Mouse (Mus musculus) stomach, embryonic 16.5 days (tissue): ENCODE results near the gene Hoxa3. TPM values are rescaled to one million over a fixed set of nuclear protein-coding genes. Genes with fewer than 3 reads are reported as not detected.
A peak's percentile ranks its signal among the peaks of the same experiment; 100 is the strongest.

ENCODE experiments used
- ATAC-seq: fragments of 200-750 bp; cut with Nextera tagmentation; 2 replicates; pipeline ENCODE4 v1.8.0; 2017; ENCODE audit warnings: moderate number of reproducible peaks, moderate TSS enrichment; ENCODE audit not compliant: insufficient read depth, low FRiP score
- H3K27ac ChIP-seq: fragments of 300-500 bp; sonication (generic); 2 replicates; pipeline ENCODE4 v1.5.1; 2014; ENCODE audit warnings: low read length
- H3K27me3 ChIP-seq: fragments of 300-500 bp; sonication (generic); 2 replicates; pipeline ENCODE4 v1.6.1; 2014; ENCODE audit warnings: low read length, control low read depth, mixed read lengths; ENCODE audit not compliant: control insufficient read depth, insufficient read depth
- H3K36me3 ChIP-seq: fragments of 300-500 bp; sonication (generic); 2 replicates; pipeline ENCODE4 v1.6.1; 2014; ENCODE audit warnings: low read length; ENCODE audit not compliant: control insufficient read depth, insufficient read depth
- H3K4me1 ChIP-seq: fragments of 300-500 bp; sonication (generic); 2 replicates; pipeline ENCODE4 v1.6.1; 2014; ENCODE audit warnings: low read length, control low read depth, mixed read lengths; ENCODE audit not compliant: control insufficient read depth, insufficient read depth
- H3K4me2 ChIP-seq: fragments of 300-500 bp; sonication (generic); 2 replicates; pipeline ENCODE4 v1.6.1; 2014; ENCODE audit warnings: low read depth, low read length, mixed read lengths
- H3K4me3 ChIP-seq: fragments of 300-500 bp; sonication (generic); replicated peaks from 2 replicates; pipeline ENCODE4 v1.5.1; 2014; ENCODE audit warnings: mild to moderate bottlenecking, low read length
- H3K9ac ChIP-seq: fragments of 300-500 bp; sonication (generic); 2 replicates; pipeline ENCODE4 v1.6.1; 2014; ENCODE audit warnings: low read length
- H3K9me3 ChIP-seq: fragments of 300-500 bp; sonication (generic); replicated peaks from 2 replicates; pipeline ENCODE4 v1.6.1; 2016; ENCODE audit warnings: low read length, control low read depth; ENCODE audit not compliant: control insufficient read depth
- WGBS: fragments of 180-500 bp; shearing (Covaris S2); extraction: QIAGEN DNeasy Blood & Tissue Kit; methylation state at CpG from one replicate; pipeline ENCODE4 v1.1.7; 2014; 5-methylcytosine and 5-hydroxymethylcytosine counted together
- polyA plus RNA-seq: library from polyadenylated mRNA; unstranded; fragments of >200 nt; fragmentation: Nextera tagmentation; extraction: Ambion mirVana; gene quantifications from 2 replicates; pipeline ENCODE4 v1.2.1, GENCODE M21; 2015

Gene Hoxa3
- polyA plus RNA-seq, 1 experiment from 2014 or later = 6.0 TPM

- H3K9me3 ChIP-seq = no peaks in the 10 kb centered on the region
- peak overlapping the region; percentile 65 for H3K4me2 ChIP-seq
- no peaks in the 10 kb centered on the region for H3K36me3 ChIP-seq
- peak overlapping the region; percentile 61 for H3K4me3 ChIP-seq
- peaks cover 26% of the 10 kb centered on the region for H3K4me1 ChIP-seq
- peak overlapping the region; percentile 81 for H3K9ac ChIP-seq
- peak overlapping the region; percentile 94 for H3K27ac ChIP-seq
- no peaks in the 10 kb centered on the region for H3K27me3 ChIP-seq
- no peak for ATAC-seq
- WGBS = 26% methylated on average over 14 of the region's 14 CpGs
These were observed 45.4 kb downstream of the Hoxa3 start for GRCm38 (mm10) chr6:52167736-52168161.

GRCm38 (mm10) chr6:52167176-52167575 is 46.0 kb downstream of the Hoxa3 start:
- no peak for ATAC-seq
- Histone ChIP-seq H3K36me3 (no peaks in the 10 kb centered on the region), H3K4me2 (peak overlapping the region; percentile 65), H3K27me3 (no peaks in the 10 kb centered on the region), H3K4me3 (peak overlapping the region; percentile 61), H3K27ac (peak overlapping the region; percentile 94), H3K9ac (peak overlapping the region; percentile 81), H3K9me3 (no peaks in the 10 kb centered on the region), H3K4me1 (peaks cover 23% of the 10 kb centered on the region)
- WGBS = 38% methylated on average over 1 of the region's 1 CpGs

DNA sequence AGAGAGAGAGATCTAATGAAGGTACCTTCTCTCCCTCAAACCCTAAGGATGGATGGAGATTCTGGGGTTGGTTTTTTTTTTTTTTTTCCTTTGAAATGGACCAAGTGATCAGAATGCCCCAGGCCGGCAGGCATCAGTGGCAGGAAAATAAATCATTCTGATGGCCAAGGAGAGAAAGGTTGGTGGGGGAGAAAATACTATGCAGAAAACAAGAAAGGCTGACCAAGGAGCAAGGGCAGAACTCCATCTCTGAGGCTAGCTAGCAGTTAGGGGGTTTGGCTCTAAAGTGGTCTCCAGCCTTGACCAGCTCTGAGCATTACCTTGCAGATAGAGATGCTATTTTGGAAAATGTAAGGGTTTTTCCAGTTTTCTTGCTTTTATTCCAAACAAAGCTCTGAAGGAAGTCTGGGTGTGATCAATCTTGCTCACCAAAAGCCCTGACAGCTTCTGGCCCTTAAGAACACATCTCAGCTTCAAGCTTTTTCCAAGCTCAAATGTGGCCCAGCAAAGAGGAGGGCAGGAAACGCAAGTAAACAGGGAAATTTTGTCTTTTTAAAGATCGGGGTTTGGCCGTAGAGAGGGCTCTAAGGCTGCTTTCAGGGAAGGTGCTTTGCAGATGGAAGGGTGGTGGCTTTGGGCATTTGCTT is 46.6 kb downstream of the Hoxa3 start:
- peak overlapping the region; percentile 61 for H3K4me3 ChIP-seq
- peak overlapping the region; percentile 94 for H3K27ac ChIP-seq
- peaks cover 16% of the 10 kb centered on the region for H3K4me1 ChIP-seq
- H3K4me2 ChIP-seq = peak overlapping the region; percentile 65
- H3K9ac ChIP-seq = peak overlapping the region; percentile 81
- no peak for ATAC-seq
- H3K9me3 ChIP-seq = no peaks in the 10 kb centered on the region
- WGBS = 15% methylated on average over 4 of the region's 4 CpGs
- H3K27me3 ChIP-seq = no peaks in the 10 kb centered on the region
- H3K36me3 ChIP-seq = no peaks in the 10 kb centered on the region

- 4% methylated on average over 28 of the region's 28 CpGs for WGBS
- no peaks in the 10 kb centered on the region for H3K27me3 ChIP-seq
- no peak for ATAC-seq
- H3K4me2 ChIP-seq = peak overlapping the region; percentile 65
- H3K9me3 ChIP-seq = no peaks in the 10 kb centered on the region
- peak overlapping the region; percentile 61 for H3K4me3 ChIP-seq
- peak overlapping the region; percentile 94 for H3K27ac ChIP-seq
- H3K36me3 ChIP-seq = no peaks in the 10 kb centered on the region
- peaks cover 13% of the 10 kb centered on the region for H3K4me1 ChIP-seq
- H3K9ac ChIP-seq = peak overlapping the region; percentile 81
These were observed 47.4 kb downstream of the Hoxa3 start for GRCm38 (mm10) chr6:52165441-52166370.

DNA sequence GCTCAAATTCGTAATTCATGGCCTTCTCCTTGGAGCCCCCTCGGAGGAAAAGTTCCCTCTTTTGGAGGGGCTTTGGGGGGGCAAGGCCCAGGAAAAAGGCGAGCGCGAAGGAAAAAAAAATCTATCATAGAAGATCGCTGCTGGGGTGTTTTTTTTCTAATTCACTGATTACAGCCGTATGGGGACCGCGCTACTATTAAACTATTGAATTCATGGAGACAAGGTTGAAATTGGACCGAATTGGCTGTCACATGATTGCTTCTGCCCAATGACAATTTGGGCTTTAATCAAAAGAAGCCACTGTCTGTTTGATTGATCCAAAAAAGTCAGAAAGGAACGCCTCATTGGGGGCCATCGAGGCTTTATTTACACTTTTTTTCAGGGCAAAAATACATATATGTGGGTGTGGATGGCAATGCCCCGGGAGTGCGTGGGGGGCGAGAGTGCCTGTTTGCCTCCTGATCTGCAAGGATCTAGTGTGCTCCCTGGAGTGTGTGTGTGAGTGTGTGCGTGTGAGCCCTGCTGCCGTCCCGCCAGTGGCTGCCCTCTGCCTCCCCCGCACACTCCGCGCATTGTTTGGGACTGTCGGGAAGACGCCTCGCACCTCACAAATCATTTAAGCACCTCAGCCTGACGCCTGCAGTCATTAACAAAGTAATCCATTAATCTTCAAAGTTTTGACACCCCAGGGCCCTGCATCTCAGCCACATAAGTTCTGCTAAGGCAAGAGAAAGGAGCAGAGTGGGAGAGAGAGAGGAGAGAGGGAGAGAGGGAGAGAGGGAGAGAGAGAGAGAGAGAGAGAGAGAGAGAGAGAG is 48.3 kb downstream of the Hoxa3 start, which contains the start of gene Hoxa2:
Gene Hoxa2 (minus strand): TSS at position 206 of the 815 bp plus-strand sequence.
- H3K27ac ChIP-seq = peak within 1 kb of the TSS; percentile 94
- peak within 1 kb of the TSS; percentile 81 for H3K9ac ChIP-seq
- peak; percentile 57; the same call in 1 of the 2 replicates for ATAC-seq
- peak within 1 kb of the TSS; percentile 65 for H3K4me2 ChIP-seq
- peak within 1 kb of the TSS; percentile 61 for H3K4me3 ChIP-seq
- H3K27me3 ChIP-seq = no peaks in the 10 kb centered on the region
- 4% methylated on average over 25 of the region's 25 CpGs for WGBS
- no peaks in the 10 kb centered on the region for H3K36me3 ChIP-seq
- H3K4me1 ChIP-seq = peaks cover 14% of the 10 kb centered on the region
- no peaks in the 10 kb centered on the region for H3K9me3 ChIP-seq

- 1% methylated on average over 39 of the region's 39 CpGs for WGBS
- H3K4me3 ChIP-seq = peak overlapping the region; percentile 61
- 0 out of 2 replicates have a peak, but pooled peaks have one; percentile 3 for ATAC-seq
- H3K4me2 ChIP-seq = peak overlapping the region; percentile 65
- peak overlapping the region; percentile 94 for H3K27ac ChIP-seq
- H3K9ac ChIP-seq = peak overlapping the region; percentile 81
- H3K4me1 ChIP-seq = peaks cover 20% of the 10 kb centered on the region
- no peaks in the 10 kb centered on the region for H3K9me3 ChIP-seq
- H3K27me3 ChIP-seq = no peaks in the 10 kb centered on the region
- no peaks in the 10 kb centered on the region for H3K36me3 ChIP-seq
These were observed 49.0 kb downstream of the Hoxa3 start for GRCm38 (mm10) chr6:52164051-52164625.

GRCm38 (mm10) chr6:52163366-52164031 is 49.6 kb downstream of the Hoxa3 start:
- Histone ChIP-seq H3K9ac (peak overlapping the region; percentile 81), H3K4me2 (peak overlapping the region; percentile 65), H3K36me3 (no peaks in the 10 kb centered on the region), H3K27me3 (no peaks in the 10 kb centered on the region), H3K4me3 (peak overlapping the region; percentile 61), H3K4me1 (peaks cover 23% of the 10 kb centered on the region), H3K27ac (peak overlapping the region; percentile 94), H3K9me3 (no peaks in the 10 kb centered on the region)
- peak; percentile 1; the same call in 1 of the 2 replicates for ATAC-seq
- WGBS = 11% methylated on average over 17 of the region's 17 CpGs
